Mouse (Mus musculus): ENCODE measurements around the gene Socs4. TPM values are rescaled to one million over a fixed set of nuclear protein-coding genes. Genes with fewer than 3 reads are reported as not detected.

Socs4 gene
- total and polyA plus RNA-seq, 3 experiments: 7.0 to 25.1 (median 13.2) TPM

- dilution Hi-C loops (cut with MboI; ENCODE audit: extremely low pct_ligation_motif_present, extremely low pct_unique_long_range_greater_than_20kb, low sequenced_read_pairs) (no loop called here), in situ Hi-C loops (cut with MboI; ENCODE audit: low pct_ligation_motif_present, low pct_unique_long_range_greater_than_20kb, low sequenced_read_pairs) (no loop called here)
- TF ChIP-seq ZMIZ1 (IDR thresholded peaks at IDR 0.05; ENCODE audit: low read depth, low read length) (no peak), MAX (IDR thresholded peaks at IDR 0.05; ENCODE audit: low read length) (no peak), GABPA (IDR thresholded peaks at IDR 0.05; ENCODE audit: insufficient replicate concordance, low read depth, low read length) (no peak), HCFC1 (IDR thresholded peaks at IDR 0.05; ENCODE audit: low read depth, low read length) (no peak), MYC (IDR thresholded peaks at IDR 0.05; ENCODE audit: low read depth, low read length) (no peak), JUN (IDR thresholded peaks at IDR 0.05; ENCODE audit: insufficient read depth, low read depth, low read length) (no peak), MAFK (IDR thresholded peaks at IDR 0.05; ENCODE audit: insufficient replicate concordance, low read length) (peak; percentile 25; the same call in 1 of the 2 replicates)
- Histone ChIP-seq H3K27ac (ENCODE audit: insufficient read depth, low read depth) (no peak overlapping the region), H3K79me2 (replicated peaks; ENCODE audit: control insufficient read depth, extremely low read depth, insufficient read depth, poor library complexity, severe bottlenecking) (no peaks in the 10 kb centered on the region), H3K36me3 (replicated peaks in 1 of 2; ENCODE audit: control insufficient read depth in 1 of 2, insufficient read depth in 1 of 2, low read length in 1 of 2) (peaks cover 6 to 24% of the 10 kb centered on the region in 2 experiments), H3K4me3 (replicated peaks in 1 of 3; ENCODE audit: low read depth in 2 of 3, low read length in 2 of 3, poor library complexity in 1 of 3) (no peak overlapping the region), H3K27me3 (replicated peaks) (no peaks in the 10 kb centered on the region), H3K9me3 (replicated peaks; ENCODE audit: low read length) (no peaks in the 10 kb centered on the region), H3K4me2 (ENCODE audit: insufficient read depth, low read depth, poor library complexity, severe bottlenecking) (no peak overlapping the region), H3K4me1 (ENCODE audit: control insufficient read depth in 1 of 2, insufficient read depth in 2 of 2) (peaks cover 0 to 5% of the 10 kb centered on the region in 2 experiments; a peak in 2 of 4 replicates), H3K9ac (ENCODE audit: insufficient read depth, low read depth) (no peak overlapping the region)
- DNase-seq (ENCODE audit: extremely low read depth): no peak
Measured at GRCm38 (mm10) chr14:47325965-47326761, 49.4 kb downstream of the Socs4 start.

DNA sequence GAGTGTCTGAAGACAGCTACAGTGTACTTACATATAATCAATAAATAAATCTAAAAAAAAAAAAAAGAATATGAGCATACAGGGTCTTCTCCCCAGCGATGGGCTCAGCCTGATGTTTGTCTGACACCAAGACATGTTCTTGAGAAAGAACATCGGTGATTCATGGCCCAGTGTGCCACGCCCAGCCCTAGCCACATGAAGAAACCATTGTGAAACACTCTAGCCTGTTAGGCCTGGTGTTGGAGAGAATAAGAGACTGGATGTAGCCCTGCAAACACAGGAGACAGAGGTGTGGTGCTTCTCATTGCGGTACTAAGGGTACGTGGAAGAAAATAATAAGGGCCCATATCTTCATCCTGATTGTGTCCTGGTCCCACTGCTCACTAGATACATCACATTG is 50.6 kb downstream of the Socs4 start:
- no peak overlapping the region for H3K27ac ChIP-seq (ENCODE audit: insufficient read depth, low read depth)
- H3K9ac ChIP-seq (ENCODE audit: insufficient read depth, low read depth): no peak overlapping the region
- H3K36me3 ChIP-seq (replicated peaks in 1 of 2; ENCODE audit: control insufficient read depth in 1 of 2, insufficient read depth in 1 of 2, low read length in 1 of 2): peaks cover 4 to 23% of the 10 kb centered on the region in 2 experiments
- H3K27me3 ChIP-seq (replicated peaks): no peaks in the 10 kb centered on the region
- H3K4me3 ChIP-seq (replicated peaks in 1 of 3; ENCODE audit: low read depth in 2 of 3, low read length in 2 of 3, poor library complexity in 1 of 3): no peak overlapping the region
- H3K79me2 ChIP-seq (replicated peaks; ENCODE audit: control insufficient read depth, extremely low read depth, insufficient read depth, poor library complexity, severe bottlenecking): no peaks in the 10 kb centered on the region
- no peaks in the 10 kb centered on the region for H3K9me3 ChIP-seq (replicated peaks; ENCODE audit: low read length)
- H3K4me1 ChIP-seq (ENCODE audit: control insufficient read depth in 1 of 2, insufficient read depth in 2 of 2): peaks cover 0 to 5% of the 10 kb centered on the region in 2 experiments; a peak in 2 of 4 replicates
- in situ Hi-C loops (cut with MboI; ENCODE audit: low pct_ligation_motif_present, low pct_unique_long_range_greater_than_20kb, low sequenced_read_pairs) (no loop called here), dilution Hi-C loops (cut with MboI; ENCODE audit: extremely low pct_ligation_motif_present, extremely low pct_unique_long_range_greater_than_20kb, low sequenced_read_pairs) (no loop called here)
- TF ChIP-seq POLR2AphosphoS2 (IDR thresholded peaks at IDR 0.05; ENCODE audit: low read depth, low read length) (no peak), IRF4 (IDR thresholded peaks at IDR 0.05; ENCODE audit: low read depth, low read length) (no peak), MAZ (IDR thresholded peaks at IDR 0.05; ENCODE audit: low read depth, low read length) (no peak), MXI1 (IDR thresholded peaks at IDR 0.05; ENCODE audit: low read depth, low read length) (no peak), ZMIZ1 (IDR thresholded peaks at IDR 0.05; ENCODE audit: low read depth, low read length) (no peak), GABPA (IDR thresholded peaks at IDR 0.05; ENCODE audit: insufficient replicate concordance, low read depth, low read length) (no peak), ETS1 (conservative IDR thresholded peaks at IDR 0.05; ENCODE audit: low read depth, low read length) (no peak), SMC3 (IDR thresholded peaks at IDR 0.05; ENCODE audit: low read depth, low read length) (no peak)
- H3K4me2 ChIP-seq (ENCODE audit: insufficient read depth, low read depth, poor library complexity, severe bottlenecking): no peak overlapping the region
- DNase-seq (ENCODE audit: extremely low read depth): no peak
